Mouse (Mus musculus) left cerebral cortex, postnatal 14 days (tissue): ENCODE measurements at regions not wholly inside any gene's neighbourhood (a gene's known extent, or its start where the extent isn't known, plus 50 kb on each side); places are given as distances from the start of the nearest gene placed in this dataset.

Experiments used
- DNase-seq, 2 experiments: peaks; one replicate each; pipeline ENCODE4 v3.0.0; 2021 to 2022; ENCODE audit warnings: low spot score in 2 of 2, mixed read lengths in 1 of 2
- intact Hi-C: fragments of 180-260 bp; cut with DNase I; formaldehyde crosslinking; loops from one replicate; pipeline ENCODE4 v1.15.1; 2025

DNA sequence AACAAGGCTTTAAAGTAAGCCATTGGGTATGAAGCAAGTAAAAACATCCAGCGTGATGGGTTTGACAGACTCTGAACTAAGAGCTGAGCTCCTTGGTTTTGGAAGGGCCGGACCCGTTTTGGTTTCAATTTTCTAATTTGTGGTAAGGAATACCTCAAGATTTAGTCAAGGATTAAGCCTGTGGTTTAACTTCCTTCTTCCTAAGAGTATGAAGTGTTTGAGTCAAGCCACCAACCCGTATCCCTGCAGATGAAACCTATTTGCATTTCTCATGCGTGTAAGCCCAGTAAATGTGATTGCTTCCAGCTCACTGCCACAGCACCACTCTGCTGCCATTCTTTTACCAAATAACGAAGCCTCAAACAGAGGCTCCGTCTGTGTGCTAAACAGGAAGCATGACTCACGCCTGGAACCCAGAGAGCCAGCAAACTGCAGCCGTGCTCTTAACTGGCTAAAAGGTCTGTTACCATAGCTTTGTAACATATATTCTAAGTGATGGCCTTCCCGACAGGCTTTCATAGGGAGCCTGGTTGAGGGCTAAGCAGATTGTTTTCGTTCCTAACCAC, 149.7 kb downstream of the Etv1 start:
- intact Hi-C loops, result no loop called here
- peak; percentile 7 to 20 for DNase-seq

DNA sequence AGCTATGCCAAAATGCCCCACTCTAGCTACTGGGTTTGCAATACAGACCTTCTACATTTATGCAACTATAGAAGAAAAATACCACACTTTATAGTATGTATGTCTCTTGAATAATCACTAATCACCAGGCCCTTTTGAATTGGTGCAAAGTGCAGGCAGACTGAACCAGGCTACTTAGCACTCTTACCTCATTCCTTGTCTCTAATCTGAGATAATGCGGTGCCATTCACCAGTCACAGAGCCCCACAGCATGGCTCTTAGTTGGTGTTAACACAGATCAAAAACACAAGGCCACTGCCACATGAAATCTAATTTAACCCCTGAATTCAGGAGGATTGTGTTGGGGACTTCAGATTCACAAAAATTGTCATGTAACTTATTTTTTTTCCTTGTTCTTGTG, 150.5 kb downstream of the Etv1 start:
- intact Hi-C loops, result no loop called here

DNA sequence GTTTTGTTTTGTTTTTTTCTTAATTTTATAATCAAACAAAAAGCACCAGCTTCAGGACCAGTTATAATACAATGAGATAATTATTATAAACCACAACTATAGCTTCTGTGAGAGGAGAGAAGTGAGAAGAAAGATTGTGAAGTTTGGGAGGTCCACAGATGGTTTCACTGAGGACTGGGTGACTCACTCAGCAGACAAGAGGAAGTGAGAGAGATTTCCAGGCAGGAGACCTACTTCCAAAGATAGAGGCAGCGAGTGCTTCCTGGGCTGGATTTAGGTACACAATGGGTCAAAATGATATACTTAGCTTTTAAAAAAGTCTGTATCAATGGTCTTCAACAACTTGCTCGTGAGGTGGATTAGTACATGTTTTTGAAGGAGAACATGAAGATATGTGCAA, 152.6 kb downstream of the Etv1 start:
- peak; percentile 11 to 16 for DNase-seq
- intact Hi-C loops, result no loop called here

More for the DNA sequence above, 150.5 kb downstream of the Etv1 start:
- DNase-seq, result no peak

DNA sequence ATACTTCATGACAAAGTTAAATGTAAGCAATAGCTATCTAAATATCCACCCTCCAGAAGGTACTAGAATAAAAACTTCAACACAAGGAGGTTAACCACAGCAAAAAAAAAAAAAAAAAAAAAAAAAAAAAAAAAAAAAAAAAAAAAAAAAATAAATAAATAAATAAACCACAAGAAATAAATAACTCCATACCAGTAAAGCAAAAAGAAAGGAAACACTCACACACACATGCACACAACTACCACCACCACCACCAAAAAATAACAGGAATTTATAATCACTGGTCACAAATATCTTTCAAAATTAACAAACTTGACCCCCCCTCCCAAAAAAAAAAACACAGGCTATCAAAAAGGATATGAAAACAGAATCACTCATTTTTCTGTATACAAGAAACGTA, 180.4 kb downstream of the Etv1 start:
- intact Hi-C loops, result no loop called here
- no peak for DNase-seq

DNA sequence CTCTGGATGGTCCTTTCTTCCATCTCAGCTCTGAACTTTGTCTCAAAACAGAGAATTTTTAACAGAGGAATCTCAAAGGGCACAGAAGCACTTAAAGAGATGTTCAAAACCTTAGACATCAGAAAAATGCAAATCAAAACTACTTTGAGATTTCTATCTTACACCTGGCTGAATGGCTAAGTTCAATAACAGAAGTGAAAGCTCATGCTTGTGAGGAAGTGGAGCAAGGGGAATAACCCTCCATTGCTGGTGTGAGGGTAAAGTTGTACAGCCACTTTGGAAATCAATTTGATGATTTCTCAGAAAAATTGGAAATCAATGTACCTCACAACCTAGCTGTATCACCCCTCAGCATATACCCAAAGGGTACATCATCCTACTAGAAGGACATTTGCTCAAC, 183.1 kb downstream of the Etv1 start:
- intact Hi-C loops, result no loop called here
- no peak for DNase-seq

DNA sequence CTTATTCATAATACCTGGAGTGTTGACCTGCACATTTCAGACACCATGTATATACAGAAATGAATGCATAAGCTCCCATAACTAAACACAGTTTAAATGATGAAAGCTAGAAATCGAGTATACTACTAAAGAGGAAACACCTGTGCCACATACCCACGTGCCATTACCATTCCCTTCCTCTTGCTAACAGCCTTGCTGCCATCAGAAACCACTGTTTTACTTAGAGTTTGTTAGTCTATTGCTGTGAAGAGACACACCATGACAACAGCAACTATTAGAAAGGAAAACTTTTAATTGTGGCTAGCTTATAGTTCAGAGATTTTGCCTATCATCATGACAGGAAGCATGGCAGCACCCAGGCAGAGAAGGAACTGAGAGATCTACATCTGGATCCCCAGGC, 191.2 kb downstream of the Etv1 start:
- no peak for DNase-seq
- intact Hi-C loops, result no loop called here

DNA sequence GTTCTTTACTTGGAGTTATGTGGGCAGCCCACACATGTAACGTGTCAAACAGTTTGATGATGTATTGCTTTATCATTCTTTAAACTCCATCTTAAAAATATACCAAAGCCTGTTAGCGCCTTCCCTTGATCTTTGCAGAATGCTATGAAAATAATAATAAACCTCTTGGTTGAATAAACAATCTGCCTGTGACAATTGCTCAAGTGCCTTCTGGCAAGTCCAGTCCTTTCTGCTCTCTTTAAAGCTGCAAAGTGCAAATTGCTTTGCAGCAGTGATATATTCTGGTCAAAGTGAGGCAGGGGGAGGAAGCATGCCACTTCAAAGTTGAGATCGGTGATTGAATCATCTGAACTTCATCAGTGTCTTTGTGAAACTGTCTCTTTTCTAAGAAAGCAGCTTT, 193.0 kb downstream of the Etv1 start:
- intact Hi-C loops, result no loop called here
- no peak for DNase-seq

DNA sequence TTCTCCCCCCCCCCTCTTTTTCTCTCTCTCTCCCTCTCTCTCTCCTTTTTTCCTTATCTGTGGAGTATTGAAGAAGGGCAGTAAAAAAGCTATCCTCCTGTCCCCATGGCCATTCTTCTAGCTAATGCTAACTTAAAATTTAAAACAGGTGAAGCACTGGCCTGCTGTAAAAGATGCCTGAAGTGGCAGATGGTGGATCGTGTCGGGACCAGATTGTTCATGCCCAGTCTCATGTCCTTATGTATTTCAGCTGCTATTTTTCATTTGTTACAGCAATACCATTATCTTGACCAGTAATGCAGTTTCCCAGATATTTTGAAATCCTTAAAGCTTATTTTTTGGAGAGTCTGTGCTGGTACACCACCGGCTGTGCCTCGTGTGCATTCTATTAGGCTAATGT, 196.3 kb downstream of the Etv1 start:
- DNase-seq, result no peak
- intact Hi-C loops, result no loop called here

DNA sequence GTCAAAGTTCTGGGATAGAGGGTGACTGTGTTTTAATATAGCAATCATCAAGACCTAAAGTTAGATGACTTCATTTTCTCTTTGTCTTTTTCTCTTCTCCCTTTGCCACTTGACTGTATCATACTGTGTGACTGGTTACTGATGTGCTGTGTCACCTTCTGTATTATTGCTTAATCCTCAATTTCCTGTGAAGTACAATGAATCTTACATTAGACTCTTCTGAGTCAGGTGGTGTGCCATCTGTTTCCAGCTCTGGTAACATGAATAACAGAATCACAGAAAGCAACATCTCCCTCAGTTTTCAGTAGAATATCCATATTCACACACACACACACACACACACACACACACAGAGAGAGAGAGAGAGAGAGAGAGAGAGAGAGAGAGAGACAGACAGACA, 203.2 kb downstream of the Etv1 start:
- intact Hi-C loops, result no loop called here
- DNase-seq, result no peak

DNA sequence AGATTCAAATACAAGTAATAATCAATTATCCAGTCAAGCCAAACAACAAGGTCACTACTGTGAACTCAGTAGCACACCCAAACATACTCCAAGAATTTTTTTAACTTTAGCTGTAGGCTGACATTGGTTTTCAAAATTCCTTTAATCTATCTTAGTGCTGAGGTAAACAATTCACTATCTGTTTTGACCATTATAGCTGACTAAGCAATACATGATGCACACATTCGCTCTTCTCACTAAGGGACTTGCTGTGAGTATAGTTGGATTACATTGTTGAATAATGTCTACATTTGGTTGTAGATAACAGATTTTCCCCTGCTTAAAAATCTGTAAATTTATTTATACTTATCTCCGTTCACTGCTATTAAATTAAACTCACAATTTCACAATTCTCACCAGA, 206.7 kb downstream of the Etv1 start:
- DNase-seq, result no peak
- intact Hi-C loops, result no loop called here

DNA sequence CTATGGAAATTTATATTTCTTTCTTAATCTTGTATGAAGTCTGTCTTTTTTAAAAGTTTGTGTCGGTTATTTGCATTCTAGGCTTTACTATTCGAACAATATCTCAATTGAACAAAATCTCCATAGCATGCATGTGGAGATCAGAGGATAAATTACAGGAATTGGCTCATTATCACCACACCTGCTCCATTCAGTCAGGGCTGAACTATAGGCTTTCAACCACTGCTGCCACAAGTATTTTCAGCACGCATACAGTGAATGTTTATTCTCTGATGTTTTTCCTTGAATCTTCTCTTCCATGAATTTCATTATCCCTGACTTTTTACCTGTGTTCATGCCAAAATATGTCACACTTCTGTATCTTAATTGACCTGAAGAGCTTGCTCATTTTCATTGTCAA, 207.2 kb downstream of the Etv1 start:
- intact Hi-C loops, result no loop called here
- no peak for DNase-seq

DNA sequence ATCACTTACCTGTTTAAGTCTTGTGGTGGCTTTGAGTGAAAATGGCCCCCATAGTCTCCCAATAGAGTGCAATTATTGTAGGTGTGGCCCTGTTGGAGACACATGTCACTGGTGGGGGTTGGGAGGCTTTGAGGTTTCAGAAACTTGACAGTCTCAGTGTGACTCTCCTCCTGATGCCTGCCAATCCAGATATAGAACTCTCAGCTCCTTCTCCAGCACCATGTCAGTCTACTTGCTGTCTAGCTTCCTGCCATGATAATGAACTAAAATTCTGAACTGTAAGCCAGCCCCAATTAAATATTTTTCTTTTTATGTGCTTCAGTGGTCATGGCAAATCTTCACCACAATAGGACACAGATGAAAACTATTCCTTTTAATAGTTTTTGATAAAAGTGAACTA, 208.1 kb downstream of the Etv1 start:
- intact Hi-C loops, result no loop called here
- no peak for DNase-seq

DNA sequence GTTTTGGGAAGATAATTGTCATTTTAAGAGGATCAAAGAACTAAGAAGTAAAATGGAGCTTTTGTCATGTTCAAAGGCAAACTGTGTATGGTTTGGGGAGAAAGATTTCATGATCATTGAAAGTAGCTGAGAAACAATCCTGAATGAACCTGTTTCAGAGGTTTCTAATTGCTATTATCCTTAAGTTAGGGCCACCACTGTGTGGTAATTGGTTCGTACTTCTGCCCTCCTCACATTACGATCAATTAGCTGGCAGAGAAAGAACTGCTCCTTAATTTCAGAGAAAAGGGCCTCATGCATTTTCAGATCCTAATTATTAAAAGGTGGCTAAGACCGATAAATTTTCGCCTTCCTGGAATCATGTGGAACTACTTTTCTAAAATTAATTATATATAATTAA, 208.6 kb downstream of the Etv1 start:
- no peak for DNase-seq
- intact Hi-C loops, result no loop called here

DNA sequence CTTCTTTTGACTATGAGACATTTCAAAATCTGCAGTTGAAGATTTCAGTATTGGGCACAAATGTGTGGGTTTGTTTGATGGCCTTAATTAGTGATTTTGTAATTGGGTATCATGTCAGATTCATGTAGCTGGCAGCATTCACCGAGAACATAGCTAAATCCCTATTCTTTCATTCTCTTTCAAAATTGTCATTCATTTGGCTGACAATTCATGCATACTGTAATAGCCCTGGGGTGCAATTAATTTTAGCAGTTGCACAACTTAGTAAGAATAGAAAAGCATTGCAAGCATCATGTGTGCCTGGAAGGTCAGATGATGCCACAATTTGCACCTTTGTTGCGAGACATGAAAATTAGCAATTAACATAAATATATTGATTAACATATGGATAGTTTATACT, 248.0 kb downstream of the Etv1 start:
- intact Hi-C loops, result no loop called here
- no peak for DNase-seq

DNA sequence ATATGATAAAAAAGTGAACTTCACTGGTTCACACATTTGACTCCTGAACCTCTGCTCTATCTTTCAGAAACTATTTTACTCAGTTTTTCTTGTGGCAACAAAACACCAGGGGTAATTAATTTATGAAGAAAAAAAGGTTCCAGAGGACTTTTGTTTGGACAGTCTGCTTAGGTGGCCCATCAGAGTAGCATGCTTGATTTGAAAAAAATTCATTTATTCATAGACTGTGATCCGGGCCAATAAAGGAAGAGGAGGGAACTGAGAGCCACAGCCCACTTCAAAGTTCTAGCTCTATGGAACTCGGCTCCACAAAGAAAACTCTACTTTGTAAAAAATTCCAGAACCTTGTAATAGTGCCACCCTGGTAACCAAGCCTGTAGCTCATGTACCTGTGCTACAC, 248.8 kb downstream of the Etv1 start:
- DNase-seq, result no peak
- intact Hi-C loops, result no loop called here

DNA sequence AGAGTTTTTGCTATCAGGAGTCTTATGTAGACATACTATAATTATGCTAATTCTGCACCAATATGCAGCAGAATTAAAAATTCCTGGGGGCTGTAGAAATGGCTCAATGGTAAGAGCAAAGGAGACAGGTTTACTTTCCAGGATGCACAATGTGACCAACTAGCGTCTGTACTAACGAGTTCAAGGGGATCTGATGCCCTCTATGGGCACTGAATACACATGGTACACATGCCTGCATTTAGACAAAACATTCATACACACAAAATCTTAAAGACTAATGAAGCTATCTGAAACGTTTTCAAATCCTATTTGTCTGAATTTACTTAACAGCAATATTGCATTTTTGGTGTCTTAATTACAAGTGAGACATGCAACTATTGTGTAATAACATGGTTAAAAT, 254.8 kb downstream of the Etv1 start:
- no peak for DNase-seq
- intact Hi-C loops, result no loop called here

DNA sequence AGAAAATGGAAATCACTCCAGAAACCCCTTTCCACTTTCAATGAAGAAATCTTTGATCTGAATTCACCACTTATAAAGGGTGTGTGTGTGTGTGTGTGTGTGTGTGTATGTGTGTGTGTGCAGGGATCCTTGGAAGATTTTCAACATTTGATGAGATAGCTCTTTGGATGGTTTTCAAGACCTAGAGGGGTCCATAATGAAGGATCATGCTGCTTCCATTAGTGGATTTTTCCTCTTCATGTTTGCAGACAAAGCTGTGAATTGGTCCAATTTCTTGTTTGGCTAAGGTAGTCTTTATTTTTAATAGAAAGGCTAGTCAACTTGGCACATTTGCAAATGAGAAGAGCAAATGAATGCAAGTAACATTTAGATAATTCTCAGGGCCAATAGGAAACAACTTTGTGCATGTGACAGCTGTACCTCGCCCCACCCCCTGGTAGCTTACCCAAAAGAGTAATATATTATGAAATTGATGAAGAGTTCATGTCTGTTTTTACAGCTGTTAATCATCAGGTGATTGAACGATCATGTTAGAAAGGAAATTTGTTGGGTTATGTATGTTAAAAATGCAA, 257.4 kb downstream of the Etv1 start:
- intact Hi-C loops, result no loop called here
- no peak for DNase-seq

DNA sequence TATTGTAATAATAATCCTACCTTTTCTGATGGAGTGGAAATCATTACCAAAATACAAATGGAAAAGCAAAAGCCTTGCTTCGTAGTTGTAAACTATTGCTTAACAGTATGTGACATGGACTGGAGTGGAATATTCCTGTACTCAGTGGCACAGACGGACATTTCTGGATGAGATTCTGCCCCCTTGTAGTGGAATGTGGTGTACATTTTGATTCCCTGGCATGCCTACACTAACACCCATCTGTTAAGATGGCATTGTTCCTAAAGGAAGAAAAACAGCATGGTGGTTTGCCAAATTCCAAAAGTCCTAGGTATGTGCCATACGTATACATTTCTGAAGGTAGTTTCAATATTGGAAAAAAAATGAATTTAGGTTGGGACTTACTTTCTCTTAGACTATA, 258.9 kb downstream of the Etv1 start:
- no peak for DNase-seq
- intact Hi-C loops, result no loop called here

DNA sequence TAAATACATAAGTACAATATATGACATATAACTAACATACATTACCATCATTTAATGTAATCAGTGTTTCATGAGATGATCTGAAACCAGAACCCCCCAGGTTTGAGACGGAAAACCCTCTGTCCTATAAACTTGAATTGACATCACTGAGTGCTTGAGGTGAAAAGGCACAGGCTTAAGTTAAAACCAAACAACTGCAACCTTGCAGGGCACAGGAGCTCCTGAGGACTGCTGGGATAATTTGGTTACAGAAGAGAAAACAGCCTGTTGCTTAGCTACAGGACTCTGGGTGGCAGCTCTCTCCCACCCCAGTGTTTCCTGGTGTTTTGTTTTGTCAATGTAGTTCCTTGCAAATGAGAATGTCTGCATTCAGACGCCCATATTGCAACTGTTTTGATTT, 259.5 kb downstream of the Etv1 start:
- no peak for DNase-seq
- intact Hi-C loops, result no loop called here

DNA sequence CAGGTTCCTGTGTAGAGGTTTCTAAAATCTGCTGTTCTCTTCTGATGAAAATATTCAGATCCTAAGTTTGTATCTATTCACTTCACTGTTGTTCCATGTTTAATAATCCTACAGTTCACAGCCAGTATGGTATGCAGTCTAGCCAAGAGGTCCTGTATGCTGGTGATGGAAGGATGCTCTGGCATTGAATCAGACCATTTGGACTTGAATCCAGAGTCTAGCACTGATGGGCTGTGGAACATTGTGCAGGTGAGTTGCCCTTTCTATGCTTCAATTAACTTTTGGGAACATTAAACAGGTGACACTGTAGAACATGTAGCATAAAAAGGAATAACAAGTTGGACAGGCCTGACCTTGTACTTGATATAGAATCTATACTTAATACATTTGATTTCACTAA, 267.9 kb downstream of the Etv1 start:
- intact Hi-C loops, result no loop called here
- DNase-seq, result no peak

DNA sequence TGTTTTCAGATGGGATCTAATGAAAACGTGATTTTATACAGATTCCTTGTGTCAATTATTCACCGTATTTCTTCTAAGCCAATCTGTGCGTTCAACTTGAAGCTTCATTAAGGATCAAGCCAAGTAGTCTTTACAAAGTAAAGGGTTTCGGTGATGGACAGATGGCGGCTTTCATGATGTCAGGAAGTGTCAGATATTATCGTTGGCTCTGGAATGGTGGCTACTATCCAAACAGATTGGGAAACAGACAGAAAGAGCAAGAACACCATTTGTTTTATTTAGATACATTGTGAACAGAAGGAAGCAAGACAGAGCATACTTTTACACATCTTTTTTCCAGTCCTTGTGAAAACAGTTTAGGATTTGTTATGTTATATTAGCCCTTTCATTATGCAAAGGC, 269.3 kb downstream of the Etv1 start:
- no peak for DNase-seq
- intact Hi-C loops, result no loop called here

DNA sequence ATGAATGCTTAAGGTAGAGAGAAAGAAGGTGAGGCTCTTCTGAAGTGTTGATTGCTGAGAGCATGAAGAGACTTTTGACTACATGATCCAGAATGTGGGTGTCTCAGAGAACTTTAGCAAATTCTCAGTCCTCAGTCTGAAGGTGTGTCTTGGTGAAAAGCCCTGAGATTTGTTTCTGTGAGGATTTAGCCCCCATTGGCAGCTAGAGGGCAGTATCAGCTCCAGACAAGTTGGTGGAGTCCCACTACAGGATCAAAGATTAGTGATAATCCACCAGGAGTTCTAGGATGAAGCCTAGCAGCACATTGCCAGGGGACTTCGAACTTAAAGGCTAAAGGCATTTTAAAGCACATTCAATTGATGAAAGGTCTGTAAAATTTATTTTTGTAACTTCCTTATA, 269.8 kb downstream of the Etv1 start:
- DNase-seq, result peak; percentile 5 to 9
- intact Hi-C loops, result no loop called here
